Mouse (Mus musculus) spleen, postnatal 14 days (tissue): ENCODE results near the gene 2210010C04Rik.

Experiments
- DNase-seq, 2 experiments: peaks; one replicate each; pipeline ENCODE4 v3.0.0; 2021 to 2022; ENCODE audit warnings: low spot score in 2 of 2

The 2210010C04Rik gene

GRCm38 (mm10) chr6:41035409-41035808, at the start of gene 2210010C04Rik:
Gene 2210010C04Rik (minus strand): TSS chr6:41035509.
- no peak for DNase-seq

GRCm38 (mm10) chr6:41080121-41080520, 44.8 kb upstream of the 2210010C04Rik start:
- DNase-seq: no peak

- DNase-seq: no peak
Measured at GRCm38 (mm10) chr6:41078539-41079303, 43.4 kb upstream of the 2210010C04Rik start.

GRCm38 (mm10) chr6:41075753-41076152, 40.4 kb upstream of the 2210010C04Rik start:
- DNase-seq: no peak

- no peak for DNase-seq
Measured at GRCm38 (mm10) chr6:41063332-41063731, 28.0 kb upstream of the 2210010C04Rik start.

- DNase-seq: no peak
Measured at GRCm38 (mm10) chr6:41062746-41063145, 27.4 kb upstream of the 2210010C04Rik start.

- no peak for DNase-seq
Measured at GRCm38 (mm10) chr6:41062081-41062480, 26.8 kb upstream of the 2210010C04Rik start.

GRCm38 (mm10) chr6:41061085-41061484, 25.8 kb upstream of the 2210010C04Rik start:
- DNase-seq: no peak

GRCm38 (mm10) chr6:41057653-41058052, 22.3 kb upstream of the 2210010C04Rik start:
- DNase-seq: no peak

GRCm38 (mm10) chr6:41055581-41055980, 20.3 kb upstream of the 2210010C04Rik start:
- peak in 1 of 2 experiments; percentile 28 for DNase-seq

GRCm38 (mm10) chr6:41054379-41054778, 19.1 kb upstream of the 2210010C04Rik start:
- no peak for DNase-seq

GRCm38 (mm10) chr6:41051824-41052223, 16.5 kb upstream of the 2210010C04Rik start:
- DNase-seq: no peak

- DNase-seq: no peak
Measured at GRCm38 (mm10) chr6:41048602-41049001, 13.3 kb upstream of the 2210010C04Rik start.

GRCm38 (mm10) chr6:41047961-41048360, 12.7 kb upstream of the 2210010C04Rik start:
- DNase-seq: no peak

GRCm38 (mm10) chr6:41047202-41047601, 11.9 kb upstream of the 2210010C04Rik start:
- no peak for DNase-seq

- no peak for DNase-seq
Measured at GRCm38 (mm10) chr6:41046553-41046952, 11.2 kb upstream of the 2210010C04Rik start.

GRCm38 (mm10) chr6:41044753-41045152, 9.4 kb upstream of the 2210010C04Rik start:
- no peak for DNase-seq

- no peak for DNase-seq
Measured at GRCm38 (mm10) chr6:41044314-41044713, 9.0 kb upstream of the 2210010C04Rik start.

- DNase-seq: no peak
Measured at GRCm38 (mm10) chr6:41032802-41033201, 2.5 kb downstream of the 2210010C04Rik start.

GRCm38 (mm10) chr6:41032231-41032630, 3.1 kb downstream of the 2210010C04Rik start:
- no peak for DNase-seq

GRCm38 (mm10) chr6:41030821-41031220, 4.5 kb downstream of the 2210010C04Rik start:
- no peak for DNase-seq

- no peak for DNase-seq
Measured at GRCm38 (mm10) chr6:41027053-41027452, 8.3 kb downstream of the 2210010C04Rik start.

- DNase-seq: no peak
Measured at GRCm38 (mm10) chr6:41025873-41026650, 9.2 kb downstream of the 2210010C04Rik start.
